Mouse (Mus musculus): ENCODE measurements around the gene Hist2h2bb. TPM values are rescaled to one million over a fixed set of nuclear protein-coding genes. Genes with fewer than 3 reads are reported as not detected.

Hist2h2bb gene
- 6.5 TPM for polyA plus RNA-seq (2017; shearing (Covaris generic))

GRCm38 (mm10) chr3:96269511-96270474 lies at the start of gene Hist2h2bb:
Gene Hist2h2bb, plus strand, starts transcription at chr3:96269752.

GRCm38 (mm10) chr3:96220765-96221639 lies 48.5 kb upstream of the Hist2h2bb start, which contains the start of the genes Hist2h2ac and Hist2h2be:
Gene Hist2h2ac, minus strand, starts transcription at chr3:96220880.
Gene Hist2h2be, plus strand, starts transcription at chr3:96221119.

GRCm38 (mm10) chr3:96238954-96239793 lies 30.4 kb upstream of the Hist2h2bb start, which contains the start of gene Hist2h3c2:
Gene Hist2h3c2, minus strand, starts transcription at chr3:96239127.

GRCm38 (mm10) chr3:96239949-96240798 lies 29.4 kb upstream of the Hist2h2bb start, which contains the start of gene Hist2h2aa2:
Gene Hist2h2aa2, minus strand, starts transcription at chr3:96240276.

GRCm38 (mm10) chr3:96245003-96245886 lies 24.3 kb upstream of the Hist2h2bb start, which contains the start of gene Hist2h2aa1:
Gene Hist2h2aa1, plus strand, starts transcription at chr3:96245497.

GRCm38 (mm10) chr3:96246427-96246856 lies 23.1 kb upstream of the Hist2h2bb start, which contains the start of gene Hist2h3c1:
Gene Hist2h3c1, plus strand, starts transcription at chr3:96246685.

GRCm38 (mm10) chr3:96262979-96263550 lies 6.5 kb upstream of the Hist2h2bb start, which contains the start of gene Hist2h4:
Gene Hist2h4, minus strand, starts transcription at chr3:96263311.

GRCm38 (mm10) chr3:96268051-96268775 lies 1.3 kb upstream of the Hist2h2bb start, which contains the start of gene Hist2h3b:
Gene Hist2h3b, plus strand, starts transcription at chr3:96268654.

GRCm38 (mm10) chr3:96293787-96294186 lies 24.2 kb downstream of the Hist2h2bb start, which contains the start of gene Fcgr1:
Gene Fcgr1, minus strand, starts transcription at chr3:96293969.

Other genes starting within 250 kb of the Hist2h2bb start
- 28.0 TPM for gene Vps45, start 211.3 kb upstream of the Hist2h2bb start, polyA plus RNA-seq (2017; shearing (Covaris generic))
- 27.2 TPM for gene Otud7b, start 165.2 kb upstream of the Hist2h2bb start, polyA plus RNA-seq (2017; shearing (Covaris generic))
- gene Mtmr11, start 107.7 kb upstream of the Hist2h2bb start, polyA plus RNA-seq (2017; shearing (Covaris generic)), result 2.9 TPM
- 154 TPM for gene Sf3b4, start 97.4 kb upstream of the Hist2h2bb start, polyA plus RNA-seq (2017; shearing (Covaris generic))
- 1.9 TPM for gene Sv2a, start 88.6 kb upstream of the Hist2h2bb start, polyA plus RNA-seq (2017; shearing (Covaris generic))
- 28.8 TPM for gene Bola1, start 50.0 kb upstream of the Hist2h2bb start, polyA plus RNA-seq (2017; shearing (Covaris generic))
- gene Hist2h2ab, start 49.9 kb upstream of the Hist2h2bb start, polyA plus RNA-seq (2017; shearing (Covaris generic)), result not detected
- gene Hist2h2ac, start 48.9 kb upstream of the Hist2h2bb start, polyA plus RNA-seq (2017; shearing (Covaris generic)), result 7.6 TPM
- 3.7 TPM for gene Hist2h2be, start 48.6 kb upstream of the Hist2h2bb start, polyA plus RNA-seq (2017; shearing (Covaris generic))
- gene Hist2h3c2, start 30.6 kb upstream of the Hist2h2bb start, polyA plus RNA-seq (2017; shearing (Covaris generic)), result 0.53 TPM
- 45.7 TPM for gene Hist2h2aa2, start 29.5 kb upstream of the Hist2h2bb start, polyA plus RNA-seq (2017; shearing (Covaris generic))
- 0.62 TPM for gene Hist2h2aa1, start 24.3 kb upstream of the Hist2h2bb start, polyA plus RNA-seq (2017; shearing (Covaris generic))
- not detected for gene Hist2h3c1, start 23.1 kb upstream of the Hist2h2bb start, polyA plus RNA-seq (2017; shearing (Covaris generic))
- 4.1 TPM for gene Hist2h4, start 6.4 kb upstream of the Hist2h2bb start, polyA plus RNA-seq (2017; shearing (Covaris generic))
- gene Hist2h3b, start 1.1 kb upstream of the Hist2h2bb start, polyA plus RNA-seq (2017; shearing (Covaris generic)), result not detected
- 0.17 TPM for gene Fcgr1, start 24.2 kb downstream of the Hist2h2bb start, polyA plus RNA-seq (2017; shearing (Covaris generic))
- not detected for gene BC107364, start 182.6 kb downstream of the Hist2h2bb start, polyA plus RNA-seq (2017; shearing (Covaris generic))

Data from activated CD4-positive, CD25-positive, alpha-beta regulatory T cell, adult 9 weeks (primary cell).